Mouse (Mus musculus) testis, postnatal 14 days (tissue): Measurements from ENCODE around the gene Tmem230.

Source experiments
- DNase-seq: peaks from one replicate; pipeline ENCODE4 v3.0.0; 2021; ENCODE audit warnings: low spot score

The Tmem230 gene

DNA sequence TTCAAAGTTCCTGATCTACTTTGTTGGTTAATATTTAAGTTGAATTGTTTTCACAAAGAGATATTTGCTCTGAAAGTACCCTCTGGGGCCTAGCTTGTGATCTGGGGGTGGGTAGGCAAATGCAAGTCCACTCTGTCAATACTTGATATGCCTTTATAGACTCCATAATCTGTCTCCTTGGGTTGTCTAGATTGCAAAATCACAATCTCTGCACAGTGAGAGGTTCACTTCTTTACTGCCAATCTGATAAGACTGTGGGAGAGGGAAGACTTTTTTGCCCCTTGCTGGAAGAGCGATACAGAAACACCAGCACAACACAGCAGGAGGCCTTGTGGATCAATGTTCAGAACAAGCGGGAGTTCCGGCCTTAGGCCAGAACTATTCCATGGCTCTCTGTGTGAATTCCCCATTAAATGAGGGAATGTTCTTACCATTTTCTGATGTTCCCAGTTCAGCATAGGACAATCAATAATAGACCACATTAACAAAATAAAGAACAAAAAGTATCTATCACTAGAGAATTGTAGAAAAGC lies 15.1 kb downstream of the Tmem230 start:
- no peak for DNase-seq

DNA sequence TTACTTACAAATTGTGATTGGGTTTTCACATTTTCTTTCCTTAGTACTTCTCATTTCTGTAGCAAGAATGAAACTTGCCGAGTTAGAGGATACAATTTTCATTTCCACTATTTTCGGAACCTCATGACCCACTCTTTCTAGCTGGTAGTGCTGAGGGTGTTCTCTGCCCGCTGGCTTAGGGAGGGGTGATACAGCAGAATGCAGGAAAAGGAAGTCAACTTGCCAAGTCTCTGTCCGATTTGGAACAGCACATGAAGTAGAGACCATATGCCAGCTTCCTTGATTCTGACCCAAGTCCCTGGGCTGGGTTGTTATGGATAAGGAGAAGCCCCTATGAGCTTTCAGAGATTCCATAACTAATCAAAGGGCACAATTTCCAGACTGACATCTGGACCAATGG lies 23.2 kb downstream of the Tmem230 start:
- DNase-seq, result no peak

DNA sequence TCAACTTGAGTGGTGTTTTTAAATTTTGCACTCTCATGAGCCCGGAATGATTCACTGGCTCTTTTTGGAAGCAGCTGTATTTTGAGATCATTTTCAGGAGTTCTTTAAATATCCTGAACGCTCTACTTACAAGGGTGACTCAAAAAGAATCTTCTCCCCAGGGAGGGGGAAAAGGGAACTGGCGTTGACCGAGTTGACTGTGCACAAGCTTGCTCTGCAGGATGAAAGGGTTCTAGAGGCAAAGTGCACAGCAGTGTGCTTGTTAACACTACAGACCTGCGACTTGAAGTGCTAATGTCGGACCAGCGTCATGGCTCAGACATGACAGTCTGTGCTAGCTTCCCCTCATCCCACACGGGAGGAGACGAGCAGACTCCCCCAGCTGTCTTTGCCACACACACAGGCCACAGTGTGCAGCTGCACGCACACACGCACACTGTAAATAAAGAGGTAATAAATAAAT lies 26.0 kb downstream of the Tmem230 start:
- no peak for DNase-seq

DNA sequence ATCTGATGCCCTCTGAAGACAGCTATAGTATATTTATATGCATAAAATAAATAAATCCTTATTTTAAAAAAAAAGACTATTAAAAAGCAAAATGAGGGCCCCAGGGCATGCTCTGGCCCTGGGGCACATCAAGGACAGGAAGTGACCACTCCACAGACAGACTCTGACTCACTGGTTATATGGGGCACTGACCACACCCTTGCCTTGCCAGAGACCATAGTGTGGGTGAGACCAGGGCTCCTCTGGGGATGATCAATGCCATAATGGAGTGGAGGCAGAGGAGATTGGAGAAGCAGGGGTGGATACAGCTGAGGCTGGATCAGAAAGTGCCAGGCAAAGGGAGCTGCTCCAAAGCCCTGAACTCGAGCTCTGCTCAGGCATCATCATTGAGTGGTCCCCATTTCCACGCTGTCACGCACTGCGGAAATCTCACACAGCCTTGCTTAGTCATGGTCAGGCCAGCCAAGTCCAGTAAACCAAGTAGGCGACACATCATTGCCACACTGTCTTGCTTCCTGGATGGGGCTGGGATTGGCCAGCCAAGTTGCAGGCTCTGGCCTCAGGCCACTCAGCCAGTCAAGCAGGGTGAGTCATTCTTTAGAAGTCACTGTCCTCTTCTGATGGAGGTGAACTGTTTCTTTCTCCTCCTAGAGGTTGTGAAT lies 35.5 kb downstream of the Tmem230 start:
- DNase-seq, result no peak

DNA sequence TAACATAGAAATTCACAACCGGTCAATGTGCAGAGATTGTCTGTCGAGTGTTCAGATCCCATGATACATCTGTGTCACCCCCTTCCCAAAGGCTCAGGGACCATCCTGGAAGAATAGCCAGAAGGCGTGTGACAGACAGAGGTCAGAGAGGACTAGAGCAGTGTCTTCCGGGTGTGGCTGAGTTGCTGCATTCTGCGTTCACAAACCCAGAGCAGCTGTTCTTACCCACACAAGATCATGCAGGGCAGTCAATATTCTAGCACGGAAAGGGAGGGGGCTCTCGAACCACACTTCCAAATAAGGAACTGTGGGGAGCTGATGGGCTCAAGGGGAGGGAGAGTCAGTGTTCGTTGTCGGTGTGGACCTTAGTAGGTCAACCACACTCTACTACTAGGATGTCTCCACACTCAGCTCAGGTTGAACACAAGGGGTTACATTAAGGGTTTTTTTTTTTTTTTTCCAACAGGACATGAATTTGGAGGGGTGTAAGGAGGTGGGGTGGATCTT lies 36.7 kb downstream of the Tmem230 start:
- DNase-seq, result no peak

DNA sequence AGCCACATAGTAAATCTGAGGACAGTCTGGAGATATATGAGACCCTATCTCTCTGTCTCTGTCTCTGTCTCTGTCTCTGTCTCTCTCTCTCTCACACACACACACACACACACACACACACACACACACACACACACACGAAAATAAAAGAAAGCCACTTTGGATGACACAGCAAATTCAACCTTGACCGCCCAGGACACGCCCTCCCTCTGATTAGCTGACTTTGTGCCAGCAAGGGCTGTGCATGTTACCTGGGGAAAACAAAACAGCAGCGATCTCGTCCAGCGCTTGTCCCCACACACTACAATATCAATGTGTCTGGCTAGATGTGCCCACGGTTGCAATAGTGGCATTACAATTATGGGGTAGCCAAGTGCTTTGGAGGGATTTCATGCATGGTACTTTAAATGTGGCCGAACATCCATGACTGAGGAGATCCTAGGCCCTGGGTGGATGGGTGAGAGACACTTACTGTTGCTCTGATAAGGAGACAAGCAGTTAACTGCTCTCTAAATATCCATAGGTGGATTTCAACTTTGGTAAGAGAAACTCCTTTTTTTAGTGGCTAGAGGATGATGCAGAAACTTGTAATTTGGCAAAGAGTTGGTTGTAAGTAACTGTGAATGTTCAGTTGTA lies 39.2 kb downstream of the Tmem230 start:
- no peak for DNase-seq

DNA sequence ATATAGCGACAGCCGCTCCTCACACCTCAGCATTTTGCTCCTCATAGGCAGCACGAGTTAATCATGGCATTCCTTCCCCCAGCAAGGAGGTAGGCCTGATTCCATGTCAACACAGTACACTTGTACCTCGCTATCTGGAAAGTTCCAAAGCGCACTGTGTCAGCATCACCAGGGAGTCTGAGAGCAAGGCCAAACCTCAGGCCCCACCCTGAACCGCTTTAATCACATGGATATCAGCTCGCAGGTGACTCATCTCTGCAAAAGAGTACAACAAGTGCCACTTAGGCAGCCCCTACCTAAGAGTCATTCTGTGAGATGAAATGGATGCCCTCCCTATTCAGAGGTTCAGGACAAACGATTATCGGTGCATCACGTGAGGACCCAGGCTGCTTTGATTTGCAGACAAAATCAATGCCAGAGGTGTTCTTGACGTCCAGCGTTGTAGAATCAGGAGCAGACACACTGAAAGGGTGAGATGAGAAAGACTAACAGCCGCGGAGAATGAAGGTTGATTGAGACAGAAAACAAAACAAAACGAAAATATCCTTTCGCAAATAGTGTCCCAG lies 41.2 kb downstream of the Tmem230 start:
- DNase-seq, result no peak

DNA sequence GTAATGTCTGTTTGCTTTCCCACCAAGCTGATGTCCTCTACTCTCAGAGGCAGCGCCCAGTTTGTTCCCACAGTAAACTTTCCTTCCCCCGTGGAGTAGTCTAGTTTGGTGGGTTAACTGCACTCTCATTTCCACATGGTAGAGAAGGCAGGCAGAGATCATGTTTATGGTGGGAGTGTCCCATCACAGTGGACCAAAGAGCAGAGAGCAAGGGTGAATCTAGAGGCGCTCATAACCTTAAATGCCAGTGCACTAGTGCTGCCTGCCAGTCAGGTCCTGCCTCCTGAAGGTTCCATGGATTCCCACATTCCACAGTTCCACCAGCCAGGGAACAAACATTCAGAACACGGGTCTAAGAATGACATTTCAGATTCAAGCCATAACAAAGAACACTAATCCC lies 42.1 kb downstream of the Tmem230 start:
- no peak for DNase-seq

DNA sequence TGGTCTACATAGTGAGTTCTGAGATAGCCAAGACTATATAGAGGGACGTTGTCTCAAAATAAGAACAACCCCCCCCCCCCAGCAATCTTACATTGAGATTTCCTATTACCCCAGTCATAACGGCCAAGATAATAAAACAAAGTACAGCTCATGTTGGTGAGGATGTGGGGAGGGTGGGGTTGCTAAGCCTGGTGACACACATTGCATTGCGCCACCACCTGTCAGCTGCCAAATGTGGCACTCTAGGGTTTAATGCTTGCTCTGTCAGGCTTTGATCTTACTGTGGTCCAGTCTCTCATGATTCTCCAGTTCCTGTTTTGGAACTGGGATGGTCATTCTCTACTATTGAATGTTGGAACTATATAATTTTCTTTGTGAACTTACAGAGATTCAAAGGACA lies 43.8 kb downstream of the Tmem230 start:
- no peak for DNase-seq

DNA sequence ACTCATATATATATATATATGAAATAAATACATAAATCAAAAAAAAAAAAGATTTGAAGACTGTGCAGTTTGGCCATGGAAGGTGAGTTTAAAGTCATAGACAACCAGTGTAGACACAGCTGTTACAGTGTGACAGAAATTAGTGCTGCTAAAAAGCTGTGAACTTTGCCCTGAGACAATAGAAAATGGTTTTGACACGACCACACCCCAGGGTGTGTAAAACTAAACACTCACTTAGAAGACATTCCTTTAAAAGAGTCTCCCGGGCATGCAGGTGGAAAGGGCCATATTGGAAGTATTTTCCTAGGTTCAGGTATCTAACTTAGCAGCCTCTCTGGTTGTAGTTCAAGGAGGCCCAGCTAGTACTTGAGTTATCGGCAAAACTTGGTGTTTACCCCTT lies 44.4 kb downstream of the Tmem230 start:
- DNase-seq, result no peak

DNA sequence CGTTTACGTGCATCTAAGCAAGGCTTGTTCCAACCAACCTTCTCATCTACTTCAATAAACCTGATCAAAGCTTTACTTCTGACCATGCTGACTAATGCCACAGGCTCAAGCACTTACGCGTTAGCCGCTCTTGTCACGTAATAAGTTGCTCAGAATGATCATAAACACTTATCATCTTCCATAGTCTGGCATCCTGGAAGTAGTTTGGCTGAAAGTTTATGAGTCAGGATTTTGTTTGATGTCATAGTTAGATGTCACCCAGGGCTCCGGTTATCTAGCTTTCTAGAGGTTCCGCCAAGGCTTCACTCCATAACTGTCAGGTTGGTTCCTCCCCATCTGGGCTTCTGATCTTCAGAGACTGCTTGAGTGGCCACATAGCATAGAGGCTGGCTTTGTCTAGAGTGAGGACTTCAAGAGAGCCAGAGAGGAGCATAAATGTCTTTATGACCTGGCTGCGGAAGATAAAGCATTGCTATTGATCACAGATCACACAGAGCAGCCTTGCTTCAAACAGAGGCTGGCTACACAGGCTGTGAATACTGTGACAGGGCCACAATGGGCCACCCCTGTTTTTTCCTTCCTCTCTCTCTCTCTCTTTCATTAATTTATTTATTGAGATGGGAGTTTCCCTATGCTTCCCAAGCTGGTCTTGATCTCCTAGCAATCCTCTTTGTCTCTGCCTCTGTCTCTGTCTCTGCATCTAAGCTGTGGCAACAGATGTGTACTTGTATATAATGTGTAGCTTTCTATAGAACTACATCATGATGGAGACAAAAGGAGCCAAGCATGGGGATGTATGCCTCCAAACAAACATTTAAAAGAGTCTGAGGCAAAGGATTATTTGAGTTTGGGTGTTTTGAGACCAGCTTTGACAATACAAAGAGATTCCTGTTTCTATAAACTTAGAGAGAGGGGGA lies 49.3 kb downstream of the Tmem230 start:
- no peak for DNase-seq

DNA sequence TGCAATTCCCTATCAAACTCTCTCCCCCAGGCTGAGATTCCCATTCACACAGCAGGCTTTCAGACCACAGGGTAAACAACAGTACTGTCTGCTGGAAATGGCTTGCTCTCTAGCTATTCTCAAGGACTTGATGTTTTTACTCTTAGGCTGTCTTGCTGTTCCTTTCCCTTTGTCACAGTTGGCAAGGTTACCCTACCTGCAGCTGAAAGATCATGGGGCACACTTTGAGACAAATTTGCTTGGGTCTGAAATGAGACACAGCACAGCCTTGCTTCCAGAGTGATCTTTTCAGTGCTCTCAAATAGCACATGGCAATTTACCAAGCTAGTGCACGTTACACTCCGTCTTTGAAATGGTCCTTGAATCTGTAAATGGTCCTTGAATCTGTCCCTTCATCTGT lies 52.0 kb downstream of the Tmem230 start:
- no peak for DNase-seq

DNA sequence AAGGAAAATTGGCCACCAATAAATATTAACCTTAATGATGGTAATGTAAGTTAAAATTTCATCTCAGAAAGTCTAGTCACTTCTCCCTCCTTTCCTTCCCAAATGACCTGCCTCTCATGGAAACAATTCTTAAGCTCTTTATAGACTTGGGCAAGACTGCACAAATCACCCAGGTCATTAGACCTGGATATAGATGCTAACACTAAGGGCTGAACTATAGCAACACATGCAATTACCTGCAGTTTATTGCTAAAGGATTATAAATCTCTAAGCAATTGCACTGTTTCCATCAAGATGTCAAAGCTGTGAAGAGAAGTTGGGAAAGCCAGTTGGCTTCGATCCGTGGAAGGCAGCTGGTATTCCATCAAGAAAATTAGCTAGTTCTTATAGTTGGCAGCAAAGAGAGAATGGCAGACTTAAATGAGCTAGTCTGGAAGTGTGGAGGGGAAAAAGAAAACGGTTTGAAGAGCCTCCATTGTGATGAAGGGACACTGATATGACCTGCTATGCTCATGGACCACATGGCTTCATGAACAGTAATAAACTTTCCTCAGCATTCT lies 56.9 kb downstream of the Tmem230 start:
- no peak for DNase-seq
